Mouse (Mus musculus): Measurements from ENCODE around the gene Prss2. TPM values are rescaled to one million over a fixed set of nuclear protein-coding genes. Genes with fewer than 3 reads are reported as not detected.
"Not testable (repeated sequence)": the region's sequence is repeated elsewhere in the genome, so short reads cannot be mapped to it uniquely, and the experiment has no call there.

Gene Prss2
- polyA plus RNA-seq, 1 experiment: 73.6 TPM

DNA sequence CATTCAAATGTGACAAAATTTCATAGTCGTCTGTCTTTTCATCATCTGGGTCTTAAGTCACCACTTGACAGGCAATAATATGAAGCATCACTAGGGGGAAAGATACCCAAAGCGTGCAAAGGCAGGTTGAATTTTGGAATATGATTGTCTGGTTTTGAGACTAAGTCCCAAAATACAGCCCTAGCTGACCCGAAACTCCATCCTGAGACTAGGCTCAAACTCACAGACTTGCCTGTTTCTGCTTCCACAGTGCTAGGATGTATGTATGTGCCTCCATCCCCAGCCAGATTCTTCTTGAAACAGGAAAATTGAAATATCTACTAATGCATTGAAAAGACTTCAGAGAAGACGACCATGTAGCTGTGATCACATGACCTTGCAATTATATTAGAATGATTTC lies 10.6 kb downstream of the Prss2 start:
- Histone ChIP-seq H3K4me3 (ENCODE audit: low read depth, low read length) (no peak overlapping the region), H3K27me3 (ENCODE audit: control insufficient read depth, insufficient read depth, low read length) (no peaks in the 10 kb centered on the region), H3K27ac (ENCODE audit: insufficient read depth, low read depth, low read length) (no peak overlapping the region), H3K4me1 (ENCODE audit: control insufficient read depth, insufficient read depth, insufficient read length, low read length) (no peaks in the 10 kb centered on the region), H3K36me3 (ENCODE audit: control insufficient read depth, insufficient read depth, low read length) (no peaks in the 10 kb centered on the region)
- TF ChIP-seq CTCF (IDR thresholded peaks at IDR 0.05; ENCODE audit: extremely low read depth, insufficient read length, insufficient replicate concordance, low read depth, low read length) (no peak), POLR2A (IDR thresholded peaks at IDR 0.05; ENCODE audit: low read depth, low read length) (no peak)
- WGBS: 71% methylated on average over 4 of the region's 4 CpGs

DNA sequence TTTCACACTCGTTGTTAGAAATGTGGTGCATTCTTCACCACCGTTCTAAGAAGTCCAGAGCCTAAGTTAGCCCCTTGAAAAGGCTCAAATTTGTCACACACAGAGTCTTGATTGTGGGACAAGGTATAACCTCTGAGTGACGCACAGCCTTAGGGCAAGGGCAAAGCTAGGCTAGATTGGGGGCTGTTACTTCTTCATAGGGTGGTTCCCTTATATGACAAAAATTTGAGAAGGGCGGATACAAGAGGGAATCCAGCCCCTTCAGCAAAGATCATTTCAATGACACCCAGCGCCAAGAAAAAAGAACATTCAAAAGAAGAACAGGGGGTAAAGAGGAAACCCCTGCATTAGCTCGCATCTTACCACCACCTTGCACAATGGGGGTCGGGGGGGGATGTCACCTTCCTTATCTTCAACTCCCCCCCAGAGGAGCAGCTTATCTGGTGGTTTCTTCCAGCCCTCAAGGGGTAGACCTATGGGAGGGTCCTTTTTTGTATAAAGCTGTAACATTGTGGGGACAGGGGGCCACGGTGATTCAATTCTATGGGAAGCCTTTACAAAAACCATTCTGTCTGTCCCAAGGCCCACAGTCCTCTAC lies 11.2 kb downstream of the Prss2 start:
- no peaks in the 10 kb centered on the region for H3K36me3 ChIP-seq (ENCODE audit: control insufficient read depth, insufficient read depth, low read length)
- no peaks in the 10 kb centered on the region for H3K27me3 ChIP-seq (ENCODE audit: control insufficient read depth, insufficient read depth, low read length)
- no peak overlapping the region for H3K27ac ChIP-seq (ENCODE audit: insufficient read depth, low read depth, low read length)
- whole genome bisulfite sequencing: 76% methylated on average over 8 of the region's 8 CpGs
- no peak overlapping the region for H3K4me3 ChIP-seq (ENCODE audit: low read depth, low read length)
- TF ChIP-seq POLR2A (IDR thresholded peaks at IDR 0.05; ENCODE audit: low read depth, low read length) (no peak), CTCF (IDR thresholded peaks at IDR 0.05; ENCODE audit: extremely low read depth, insufficient read length, insufficient replicate concordance, low read depth, low read length) (no peak)
- H3K4me1 ChIP-seq (ENCODE audit: control insufficient read depth, insufficient read depth, insufficient read length, low read length): no peaks in the 10 kb centered on the region

DNA sequence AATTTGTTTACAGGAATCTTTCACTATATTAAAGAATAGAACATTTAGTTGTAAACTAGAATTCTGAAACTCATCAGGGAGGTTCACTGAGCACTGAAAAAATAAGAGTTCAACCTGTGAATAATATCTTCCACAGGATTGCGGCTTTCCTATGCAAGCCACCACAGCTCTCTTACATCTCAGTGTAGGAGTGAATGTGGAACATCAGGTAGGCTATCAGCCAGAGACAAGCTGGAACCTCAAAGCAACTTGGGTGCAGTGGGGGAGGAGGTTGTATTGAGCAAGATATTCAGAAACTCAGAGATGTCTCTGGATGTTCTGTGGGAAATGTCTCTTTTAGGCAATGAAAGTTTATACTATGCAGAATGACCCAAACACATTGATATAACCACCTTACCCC lies 15.8 kb downstream of the Prss2 start:
- 93% methylated on average over 1 of the region's 1 CpGs for WGBS
- TF ChIP-seq POLR2A (IDR thresholded peaks at IDR 0.05; ENCODE audit: low read depth, low read length) (no peak), CTCF (IDR thresholded peaks at IDR 0.05; ENCODE audit: extremely low read depth, insufficient read length, insufficient replicate concordance, low read depth, low read length) (no peak)
- no peak overlapping the region for H3K4me3 ChIP-seq (ENCODE audit: low read depth, low read length)
- no peak overlapping the region for H3K27ac ChIP-seq (ENCODE audit: insufficient read depth, low read depth, low read length)
- no peaks in the 10 kb centered on the region for H3K4me1 ChIP-seq (ENCODE audit: control insufficient read depth, insufficient read depth, insufficient read length, low read length)
- H3K36me3 ChIP-seq (ENCODE audit: control insufficient read depth, insufficient read depth, low read length): no peaks in the 10 kb centered on the region
- no peaks in the 10 kb centered on the region for H3K27me3 ChIP-seq (ENCODE audit: control insufficient read depth, insufficient read depth, low read length)

- WGBS: 79% methylated on average over 7 of the region's 8 CpGs
- not testable (repeated sequence) for H3K27ac ChIP-seq (ENCODE audit: insufficient read depth, low read depth, low read length); H3K4me3 ChIP-seq (ENCODE audit: low read depth, low read length)
These were observed 16.7 kb downstream of the Prss2 start for GRCm38 (mm10) chr6:41538296-41538695.

GRCm38 (mm10) chr6:41540746-41541145 lies 19.2 kb downstream of the Prss2 start:
- H3K4me1 ChIP-seq (ENCODE audit: control insufficient read depth, insufficient read depth, insufficient read length, low read length): no peaks in the 10 kb centered on the region
- H3K27me3 ChIP-seq (ENCODE audit: control insufficient read depth, insufficient read depth, low read length): peaks cover 3% of the 10 kb centered on the region; the same call in 1 of the 2 replicates
- TF ChIP-seq CTCF (IDR thresholded peaks at IDR 0.05; ENCODE audit: extremely low read depth, insufficient read length, insufficient replicate concordance, low read depth, low read length) (no peak), POLR2A (IDR thresholded peaks at IDR 0.05; ENCODE audit: low read depth, low read length) (no peak)
- H3K36me3 ChIP-seq (ENCODE audit: control insufficient read depth, insufficient read depth, low read length): no peaks in the 10 kb centered on the region
- H3K4me3 ChIP-seq (ENCODE audit: low read depth, low read length): no peak overlapping the region
- H3K27ac ChIP-seq (ENCODE audit: insufficient read depth, low read depth, low read length): no peak overlapping the region

More at GRCm38 (mm10) chr6:41538296-41538695, 16.7 kb downstream of the Prss2 start:
- H3K4me1 ChIP-seq (ENCODE audit: control insufficient read depth, insufficient read depth, insufficient read length, low read length); H3K36me3 ChIP-seq (ENCODE audit: control insufficient read depth, insufficient read depth, low read length); H3K27me3 ChIP-seq (ENCODE audit: control insufficient read depth, insufficient read depth, low read length): not testable (repeated sequence)

- no peak for TF ChIP-seq POLR2A (IDR thresholded peaks at IDR 0.05; ENCODE audit: low read depth, low read length)
- TF ChIP-seq CTCF (IDR thresholded peaks at IDR 0.05; ENCODE audit: extremely low read depth, insufficient read length, insufficient replicate concordance, low read depth, low read length): no peak
- Histone ChIP-seq H3K4me1 (ENCODE audit: control insufficient read depth, insufficient read depth, insufficient read length, low read length) (no peaks in the 10 kb centered on the region), H3K4me3 (ENCODE audit: low read depth, low read length) (no peak overlapping the region), H3K27me3 (ENCODE audit: control insufficient read depth, insufficient read depth, low read length) (peaks cover 3% of the 10 kb centered on the region; the same call in 1 of the 2 replicates), H3K27ac (ENCODE audit: insufficient read depth, low read depth, low read length) (no peak overlapping the region), H3K36me3 (ENCODE audit: control insufficient read depth, insufficient read depth, low read length) (no peaks in the 10 kb centered on the region)
- 38% methylated on average over 1 of the region's 1 CpGs for WGBS
These were observed 20.2 kb downstream of the Prss2 start for GRCm38 (mm10) chr6:41541746-41542145.

- Histone ChIP-seq H3K27me3 (ENCODE audit: control insufficient read depth, insufficient read depth, low read length) (peaks cover 3% of the 10 kb centered on the region; the same call in 1 of the 2 replicates), H3K4me1 (ENCODE audit: control insufficient read depth, insufficient read depth, insufficient read length, low read length) (no peaks in the 10 kb centered on the region), H3K4me3 (ENCODE audit: low read depth, low read length) (peak overlapping the region; percentile 51), H3K36me3 (ENCODE audit: control insufficient read depth, insufficient read depth, low read length) (no peaks in the 10 kb centered on the region), H3K27ac (ENCODE audit: insufficient read depth, low read depth, low read length) (peak overlapping the region; percentile 49)
- 37% methylated on average over 3 of the region's 3 CpGs for WGBS
- TF ChIP-seq CTCF (IDR thresholded peaks at IDR 0.05; ENCODE audit: extremely low read depth, insufficient read length, insufficient replicate concordance, low read depth, low read length): no peak
- TF ChIP-seq POLR2A (IDR thresholded peaks at IDR 0.05; ENCODE audit: low read depth, low read length): no peak
These were observed 21.4 kb downstream of the Prss2 start for GRCm38 (mm10) chr6:41542983-41543382.
